Mouse (Mus musculus) kidney, adult 9 months (tissue): Measurements from ENCODE around the gene Pdzk1ip1.

Experiments
- DNase-seq: peaks from one replicate; pipeline ENCODE4 v3.0.0; 2022

The Pdzk1ip1 gene

DNA sequence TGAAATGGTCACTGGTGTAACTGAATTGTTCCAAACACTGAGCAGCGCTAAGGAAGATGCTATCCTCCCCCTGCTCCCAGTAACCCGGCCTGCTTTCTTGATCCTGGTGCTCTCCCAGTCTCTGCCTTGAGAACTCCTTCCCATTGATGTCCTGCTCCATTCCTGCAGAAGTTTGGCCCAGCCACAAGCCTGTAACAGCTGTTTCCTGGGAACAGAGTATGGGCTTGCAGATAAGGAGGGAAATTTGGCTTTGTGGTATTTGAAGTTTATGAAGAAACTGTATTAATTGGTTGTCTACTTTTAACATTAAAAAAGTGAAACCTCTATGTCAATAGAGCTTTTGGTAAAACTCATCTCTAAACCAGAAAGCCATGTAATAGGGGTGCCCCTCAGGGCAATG is 35.0 kb downstream of the Pdzk1ip1 start:
- no peak for DNase-seq

DNA sequence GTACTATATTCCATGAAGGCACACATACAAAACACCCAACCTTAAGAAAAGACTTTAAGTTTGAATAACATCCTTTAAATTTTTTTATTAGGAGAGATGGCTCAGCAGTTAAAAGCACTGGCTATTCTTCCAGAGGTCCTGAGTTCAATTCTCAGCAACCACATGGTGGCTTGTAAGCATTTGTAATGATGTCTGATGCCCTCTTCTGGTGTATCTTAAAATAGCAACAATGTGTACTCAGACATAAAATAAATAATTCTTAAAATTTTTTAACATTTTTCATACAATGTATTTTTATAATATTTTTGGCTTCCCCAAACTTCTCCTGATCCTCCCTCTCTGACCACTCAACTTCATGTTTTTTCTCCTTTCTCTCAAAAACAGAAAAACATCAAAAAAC is 36.2 kb downstream of the Pdzk1ip1 start:
- DNase-seq = no peak

DNA sequence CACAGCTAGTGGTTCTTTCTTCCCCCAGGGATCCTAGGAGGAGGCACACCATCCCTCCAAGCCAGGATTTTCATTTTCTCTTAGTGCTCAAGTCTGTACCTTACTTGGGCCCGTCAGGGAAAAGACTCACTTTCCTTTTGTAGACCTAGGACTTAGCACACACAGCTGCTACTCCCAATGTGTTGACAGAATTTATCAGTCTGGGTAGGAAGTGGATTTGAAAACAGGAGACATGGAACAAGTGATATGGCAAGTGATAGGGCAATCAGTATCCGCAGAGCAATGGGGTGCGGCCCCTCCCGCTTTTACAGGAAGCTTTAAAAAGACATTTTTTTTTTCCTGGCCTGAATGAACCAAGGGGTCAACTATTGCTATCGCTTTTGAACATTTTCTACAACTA is 44.6 kb downstream of the Pdzk1ip1 start:
- DNase-seq = no peak

DNA sequence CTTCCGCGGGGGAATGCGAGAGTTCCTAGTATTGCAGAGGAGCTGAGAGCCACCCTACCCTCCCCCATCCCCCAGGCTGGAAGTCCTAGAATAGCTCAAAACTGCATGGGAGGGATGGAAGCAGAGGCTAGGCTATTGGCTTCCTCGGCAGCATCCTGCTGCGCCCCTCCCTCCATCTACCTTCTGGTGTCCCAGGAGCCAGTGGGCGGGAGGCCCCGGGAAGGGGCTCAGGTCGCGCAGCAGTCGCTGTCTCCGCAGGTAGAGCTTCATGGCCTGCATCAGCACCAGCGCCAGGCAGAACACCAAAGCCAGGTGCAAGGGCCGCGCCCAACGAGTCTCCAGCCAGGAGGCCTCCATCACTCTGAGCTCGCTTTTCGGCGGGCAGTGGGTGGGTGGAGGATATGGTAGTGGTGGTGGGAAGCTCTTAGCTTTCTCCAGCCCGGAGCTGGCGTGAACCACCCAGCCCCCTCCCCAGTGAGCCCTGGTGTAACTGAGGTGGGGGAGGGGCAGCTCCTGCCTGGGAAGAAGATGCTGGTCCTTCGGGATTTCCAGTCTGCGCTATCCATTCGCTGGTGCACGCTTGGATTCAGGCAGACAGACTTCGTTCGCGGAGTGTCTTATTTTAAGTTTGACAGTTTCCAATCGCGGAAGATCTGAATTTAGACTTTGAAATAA is 45.2 kb downstream of the Pdzk1ip1 start, which contains the start of gene Cyp4x1:
Gene Cyp4x1 (minus strand): TSS at position 661 of the 675 bp plus-strand sequence.
- DNase-seq = no peak

DNA sequence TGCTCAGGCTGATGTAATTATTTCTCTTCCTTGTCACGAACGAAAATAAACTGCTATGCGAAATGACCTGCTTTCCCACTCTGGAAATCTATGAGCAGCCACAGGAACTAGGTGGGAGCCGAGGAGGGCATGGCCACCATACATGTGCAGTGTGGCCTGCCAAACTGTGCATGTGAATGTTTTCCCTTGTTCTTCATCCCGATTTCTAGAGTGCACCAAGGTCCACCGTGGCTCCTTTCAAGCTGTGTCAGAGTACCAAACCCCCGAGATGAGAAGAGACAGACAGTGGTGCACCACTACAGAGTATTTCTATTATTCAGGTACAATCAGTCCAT is 45.8 kb downstream of the Pdzk1ip1 start:
- DNase-seq = no peak
